Mouse (Mus musculus) layer of hippocampus, adult 9-11 months (tissue): ENCODE results near the gene Olfr1466.

Experiments
- DNase-seq: peaks from one replicate; pipeline ENCODE4 v3.0.0; 2022

Olfr1466 gene

GRCm38 (mm10) chr19:13338562-13338961, at the start of gene Olfr1466:
Gene Olfr1466 (plus strand): TSS chr19:13338862.
- no peak for DNase-seq

GRCm38 (mm10) chr19:13315441-13315840, 23.2 kb upstream of the Olfr1466 start, which contains the start of gene Olfr1465:
Gene Olfr1465 (minus strand): TSS chr19:13315541.
- DNase-seq: no peak

- DNase-seq: no peak
Measured at GRCm38 (mm10) chr19:13361936-13362335, 23.3 kb downstream of the Olfr1466 start, which contains the start of gene Olfr1467. Gene Olfr1467 (plus strand): TSS chr19:13362236.
